Mouse (Mus musculus) liver, adult 2 months (tissue): ENCODE data around the gene Cd300lg. TPM values are rescaled to one million over a fixed set of nuclear protein-coding genes. Genes with fewer than 3 reads are reported as not detected.

Source experiments
- DNase-seq: peaks from one replicate; pipeline ENCODE4 v3.0.0-alpha.2; 2011; ENCODE audit warnings: low read depth, low spot score; ENCODE audit errors: extremely low read depth
- H3K27ac ChIP-seq: fragments of 200-500 bp; replicated peaks from 2 replicates; pipeline ENCODE4 v1.5.1; 2012; ENCODE audit warnings: low read depth, mild to moderate bottlenecking, control low read depth, inconsistent platforms, low read length; ENCODE audit not compliant: insufficient read depth
- H3K27me3 ChIP-seq: fragments of 200-500 bp; 2 replicates; pipeline ENCODE4 v1.6.1; 2012; ENCODE audit warnings: mild to moderate bottlenecking, moderate library complexity, low read length, inconsistent platforms; ENCODE audit not compliant: control insufficient read depth, insufficient read depth
- H3K36me3 ChIP-seq: fragments of 200-500 bp; 2 replicates; pipeline ENCODE4 v1.6.1; 2012; ENCODE audit warnings: low read length, inconsistent platforms; ENCODE audit not compliant: control insufficient read depth, insufficient read depth
- H3K4me1 ChIP-seq: fragments of 200-500 bp; 2 replicates; pipeline ENCODE4 v1.6.1; 2011; ENCODE audit warnings: low read length; ENCODE audit not compliant: control insufficient read depth, insufficient read depth
- H3K4me3 ChIP-seq: fragments of 200-500 bp; 2 replicates; pipeline ENCODE4 v1.5.1; 2011; ENCODE audit warnings: low read depth, mild to moderate bottlenecking, control low read depth, low read length, moderate library complexity; ENCODE audit not compliant: insufficient read depth
- H3K79me2 ChIP-seq: fragments of 200-500 bp; 2 replicates; pipeline ENCODE4 v1.6.1; 2012; ENCODE audit warnings: inconsistent platforms, mild to moderate bottlenecking, low read length, moderate library complexity; ENCODE audit not compliant: control insufficient read depth, insufficient read depth
- H3K9ac ChIP-seq: fragments of 200-500 bp; 2 replicates; pipeline ENCODE4 v1.6.1; 2012; ENCODE audit warnings: low read depth, mild to moderate bottlenecking, control low read depth, inconsistent platforms, low read length
- CTCF ChIP-seq: fragments of 200-500 bp; IDR thresholded peaks from 2 replicates; pipeline ENCODE4 v1.5.1; 2011; ENCODE audit warnings: low read depth, low read length, control low read depth
- POLR2A ChIP-seq: fragments of 200-500 bp; IDR thresholded peaks from 2 replicates; pipeline ENCODE4 v1.6.1; 2011; ENCODE audit warnings: low read length, control low read depth; ENCODE audit not compliant: insufficient read depth; ENCODE audit errors: extremely low read depth
- WGBS: fragments of 180-500 bp; shearing (Covaris S2); methylation state at CpG from one replicate; pipeline ENCODE4 v1.1.7; 2018; 5-methylcytosine and 5-hydroxymethylcytosine counted together
- polyA plus RNA-seq: library from polyadenylated mRNA; depleted of rRNA; stranded (reverse); fragments of >200 nt; gene quantifications from 2 replicates; pipeline ENCODE4 v1.2.3, GENCODE M21; 2012
- total RNA-seq: library from RNA; depleted of rRNA; stranded (reverse); fragments of >200 nt; gene quantifications from 2 replicates; pipeline ENCODE4 v1.2.3, GENCODE M21; 2014

The Cd300lg gene
- total and polyA plus RNA-seq, 2 experiments, result 8.4 to 13.3 TPM

DNA sequence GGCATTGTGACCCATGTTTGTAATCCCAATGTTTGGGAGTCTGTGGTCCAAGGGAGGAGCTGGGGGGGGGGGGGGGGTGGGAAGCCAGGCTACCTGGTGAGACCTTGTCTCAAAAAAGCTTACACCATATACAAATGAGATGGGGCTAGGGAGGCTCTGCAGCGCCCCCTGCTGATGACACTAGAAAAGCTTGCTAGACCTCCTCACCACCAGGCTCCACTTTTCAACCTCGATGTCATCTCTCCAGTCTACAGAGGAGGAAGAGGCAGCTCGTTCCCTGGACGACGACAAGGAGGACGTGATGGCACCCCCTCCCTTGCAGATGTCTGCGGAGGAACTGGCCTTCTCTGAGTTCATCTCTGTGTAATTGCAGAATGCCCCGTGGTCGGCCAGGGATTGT is 12.5 kb downstream of the Cd300lg start:
- DNase-seq, result no peak
- 26% methylated on average over 9 of the region's 9 CpGs for WGBS
- Histone ChIP-seq H3K79me2 (no peaks in the 10 kb centered on the region), H3K9ac (no peak overlapping the region), H3K27ac (no peak overlapping the region), H3K36me3 (no peaks in the 10 kb centered on the region), H3K4me3 (no peak overlapping the region), H3K4me1 (peaks cover 8% of the 10 kb centered on the region; the same call in 1 of the 2 replicates), H3K27me3 (no peaks in the 10 kb centered on the region)
- TF ChIP-seq CTCF (peak; percentile 77), POLR2A (no peak)

DNA sequence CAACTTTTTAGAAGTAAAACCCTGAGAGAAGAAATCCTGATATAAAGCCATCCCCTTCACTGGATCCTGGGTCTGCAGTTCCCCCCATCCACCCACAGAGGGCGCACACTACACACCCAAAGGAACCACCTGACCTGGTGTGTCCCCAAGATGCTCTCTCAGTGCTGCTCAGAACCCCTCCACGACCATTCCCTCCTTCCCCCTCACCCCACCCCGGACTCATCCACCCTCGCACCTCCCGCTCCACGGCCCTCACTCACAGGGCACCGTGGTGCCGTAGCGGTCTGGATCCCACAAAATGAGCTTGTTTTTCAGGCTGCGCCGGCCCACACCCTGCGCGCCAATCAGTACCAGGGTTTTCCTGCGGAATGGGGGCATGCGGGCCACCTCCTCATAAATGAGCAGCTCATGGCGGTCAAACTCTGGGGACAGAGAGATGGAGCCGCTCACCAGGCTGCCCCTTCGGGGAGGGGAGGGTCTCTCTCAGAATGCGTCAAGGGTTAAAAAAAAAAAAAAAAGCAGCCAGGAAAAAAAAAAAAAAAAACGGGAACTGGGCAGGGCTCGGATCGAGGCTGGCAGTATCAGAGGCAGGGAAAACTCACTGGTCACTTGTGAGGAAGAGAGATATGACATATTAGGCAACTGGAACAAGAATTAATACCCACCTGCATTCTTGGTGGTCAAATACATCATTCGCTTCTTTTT is 20.1 kb downstream of the Cd300lg start:
- Histone ChIP-seq H3K36me3 (no peaks in the 10 kb centered on the region), H3K9ac (no peak overlapping the region), H3K4me1 (no peaks in the 10 kb centered on the region), H3K27ac (no peak overlapping the region), H3K27me3 (no peaks in the 10 kb centered on the region), H3K79me2 (no peaks in the 10 kb centered on the region), H3K4me3 (peak overlapping the region; percentile 14; the same call in 1 of the 2 replicates)
- TF ChIP-seq POLR2A (no peak), CTCF (peak; percentile 98)
- 9% methylated on average over 23 of the region's 23 CpGs for WGBS
- DNase-seq, result peak; percentile 37

DNA sequence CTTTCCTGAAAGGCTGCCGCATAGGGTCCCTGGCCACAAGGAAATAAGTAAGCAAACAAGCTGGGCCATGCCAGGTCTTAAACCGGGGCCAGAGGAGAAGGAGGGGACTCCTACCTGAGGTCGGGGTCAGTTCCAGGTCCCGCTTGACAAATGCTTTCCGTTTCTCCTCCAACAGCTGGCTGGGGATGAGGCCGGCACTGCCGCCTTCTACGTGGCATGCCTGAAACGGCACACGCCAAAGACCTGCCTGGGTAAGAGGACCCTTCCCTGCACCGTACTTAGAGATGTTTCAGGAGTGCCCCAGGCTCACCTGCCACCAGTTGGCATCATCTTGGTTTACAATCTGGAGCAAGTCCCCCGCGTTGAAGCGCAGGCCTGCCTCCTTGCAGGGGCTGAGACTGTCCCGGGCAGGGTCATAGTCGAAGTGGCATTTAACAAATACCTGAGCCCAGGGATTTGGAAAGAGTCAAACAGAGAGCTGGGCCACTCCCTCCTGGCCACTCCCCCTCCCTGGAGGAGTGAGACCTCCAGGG is 20.7 kb downstream of the Cd300lg start:
- DNase-seq, result no peak
- 51% methylated on average over 16 of the region's 16 CpGs for WGBS
- H3K4me3 ChIP-seq, result no peak overlapping the region
- no peak overlapping the region for H3K27ac ChIP-seq
- no peak for TF ChIP-seq POLR2A
- H3K9ac ChIP-seq, result no peak overlapping the region
- no peaks in the 10 kb centered on the region for H3K4me1 ChIP-seq
- no peaks in the 10 kb centered on the region for H3K27me3 ChIP-seq
- H3K36me3 ChIP-seq, result no peaks in the 10 kb centered on the region
- no peaks in the 10 kb centered on the region for H3K79me2 ChIP-seq

DNA sequence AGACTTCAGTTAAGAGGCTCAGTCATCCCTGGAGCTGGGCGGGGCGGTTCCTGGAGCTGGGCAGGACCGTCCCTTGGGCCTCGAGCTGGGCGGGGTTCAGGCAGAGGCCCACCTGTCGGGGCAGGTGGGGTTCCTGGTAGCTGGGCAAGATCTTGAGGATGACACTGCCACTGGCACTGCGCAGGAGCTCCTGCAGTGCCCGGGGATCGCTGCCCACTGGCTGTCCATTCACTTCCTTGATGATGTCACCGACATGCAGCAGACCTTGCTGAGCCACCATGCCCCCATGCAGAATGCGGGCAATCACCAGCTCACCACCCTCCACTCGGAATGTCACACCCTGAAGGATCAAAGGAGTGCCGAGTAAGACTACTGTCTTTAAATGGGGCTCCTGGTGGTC is 21.8 kb downstream of the Cd300lg start:
- DNase-seq, result no peak

DNA sequence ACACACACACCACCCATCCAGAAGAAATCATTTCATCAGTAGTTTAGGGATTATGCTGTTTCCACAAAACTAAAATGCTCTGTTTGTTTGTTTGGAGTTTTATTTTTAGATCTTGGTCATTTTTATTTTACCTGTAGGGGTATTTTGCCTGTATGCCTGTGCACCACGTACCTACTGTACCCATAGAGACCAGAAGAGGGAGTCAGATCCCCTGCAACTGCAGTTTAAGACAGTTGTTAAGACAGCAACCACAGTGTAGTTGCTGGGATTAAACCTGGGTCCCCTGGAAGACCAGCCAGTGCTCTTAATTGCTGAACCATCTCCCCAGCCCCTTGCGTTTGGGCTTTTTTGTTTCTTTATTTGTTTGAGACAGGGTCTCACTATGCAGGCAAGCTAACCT is 27.7 kb downstream of the Cd300lg start:
- no peak for DNase-seq

More for the DNA sequence above, 21.8 kb downstream of the Cd300lg start:
- H3K4me1 ChIP-seq, result no peaks in the 10 kb centered on the region
- no peak overlapping the region for H3K4me3 ChIP-seq
- H3K27me3 ChIP-seq, result no peaks in the 10 kb centered on the region
- 90% methylated on average over 13 of the region's 13 CpGs for WGBS
- H3K27ac ChIP-seq, result no peak overlapping the region
- no peak for TF ChIP-seq CTCF
- H3K9ac ChIP-seq, result no peak overlapping the region
- no peaks in the 10 kb centered on the region for H3K79me2 ChIP-seq
- no peaks in the 10 kb centered on the region for H3K36me3 ChIP-seq

DNA sequence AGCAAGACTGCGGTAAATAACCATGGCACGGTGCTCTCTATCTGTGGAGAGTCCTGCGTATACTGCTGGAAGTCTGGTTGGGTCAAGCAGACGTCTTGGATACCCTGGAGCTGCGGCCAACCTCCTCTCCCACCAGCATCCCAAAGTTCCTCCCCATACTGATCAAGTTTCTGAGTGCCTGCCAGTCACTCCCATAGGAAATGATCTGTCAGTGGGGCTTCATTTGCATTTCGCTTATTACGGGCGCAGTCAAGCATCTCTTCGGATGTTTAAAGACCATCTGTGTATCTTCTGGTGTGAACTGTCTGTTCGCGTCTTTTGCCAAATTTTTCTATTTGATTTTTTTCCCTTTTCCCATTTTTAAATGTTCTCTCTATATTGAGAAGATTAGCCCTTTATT is 28.3 kb downstream of the Cd300lg start:
- H3K4me1 ChIP-seq, result no peaks in the 10 kb centered on the region
- H3K4me3 ChIP-seq, result no peak overlapping the region
- no peaks in the 10 kb centered on the region for H3K36me3 ChIP-seq
- no peak overlapping the region for H3K27ac ChIP-seq
- TF ChIP-seq CTCF, result no peak
- no peaks in the 10 kb centered on the region for H3K79me2 ChIP-seq
- DNase-seq, result no peak
- H3K9ac ChIP-seq, result no peak overlapping the region
- H3K27me3 ChIP-seq, result no peaks in the 10 kb centered on the region
- 82% methylated on average over 11 of the region's 11 CpGs for WGBS

More for the DNA sequence above, 27.7 kb downstream of the Cd300lg start:
- Histone ChIP-seq H3K4me3 (no peak overlapping the region), H3K27me3 (no peaks in the 10 kb centered on the region), H3K4me1 (no peaks in the 10 kb centered on the region), H3K27ac (no peak overlapping the region), H3K9ac (no peak overlapping the region), H3K79me2 (no peaks in the 10 kb centered on the region), H3K36me3 (no peaks in the 10 kb centered on the region)
- peak; percentile 10; the same call in 1 of the 2 replicates for TF ChIP-seq CTCF
- no peak for TF ChIP-seq POLR2A
- 75% methylated on average over 2 of the region's 2 CpGs for WGBS
